Mouse (Mus musculus): ENCODE results near the gene Amacr. TPM values are rescaled to one million over a fixed set of nuclear protein-coding genes. Genes with fewer than 3 reads are reported as not detected.
"Not testable (repeated sequence)": the region's sequence is repeated elsewhere in the genome, so short reads cannot be mapped to it uniquely, and the experiment has no call there.

The Amacr gene
- polyA plus RNA-seq, 1 experiment: 5.3 TPM

- Histone ChIP-seq H3K4me1 (ENCODE audit: control insufficient read depth, insufficient read depth, insufficient read length, low read length) (peaks cover 2% of the 10 kb centered on the region; the same call in 1 of the 2 replicates), H3K27ac (ENCODE audit: insufficient read depth, low read depth, low read length) (no peak overlapping the region), H3K36me3 (ENCODE audit: control insufficient read depth, insufficient read depth, low read length) (no peaks in the 10 kb centered on the region), H3K4me3 (ENCODE audit: low read depth, low read length) (no peak overlapping the region), H3K27me3 (ENCODE audit: control insufficient read depth, insufficient read depth, low read length) (no peaks in the 10 kb centered on the region)
- TF ChIP-seq POLR2A (IDR thresholded peaks at IDR 0.05; ENCODE audit: low read depth, low read length): no peak
- no peak for TF ChIP-seq CTCF (IDR thresholded peaks at IDR 0.05; ENCODE audit: extremely low read depth, insufficient read length, insufficient replicate concordance, low read depth, low read length)
- 83% methylated on average over 2 of the region's 2 CpGs for WGBS
Measured at GRCm38 (mm10) chr15:10962601-10963000, 19.0 kb upstream of the Amacr start.

- Histone ChIP-seq H3K4me3 (ENCODE audit: low read depth, low read length) (no peak overlapping the region), H3K4me1 (ENCODE audit: control insufficient read depth, insufficient read depth, insufficient read length, low read length) (peaks cover 2% of the 10 kb centered on the region; the same call in 1 of the 2 replicates)
- 58% methylated on average over 3 of the region's 3 CpGs for WGBS
Measured at GRCm38 (mm10) chr15:10969439-10969838, 12.1 kb upstream of the Amacr start.

GRCm38 (mm10) chr15:10970777-10971176, 10.8 kb upstream of the Amacr start:
- H3K36me3 ChIP-seq (ENCODE audit: control insufficient read depth, insufficient read depth, low read length): no peaks in the 10 kb centered on the region
- no peaks in the 10 kb centered on the region for H3K27me3 ChIP-seq (ENCODE audit: control insufficient read depth, insufficient read depth, low read length)
- peaks cover 2% of the 10 kb centered on the region; the same call in 1 of the 2 replicates for H3K4me1 ChIP-seq (ENCODE audit: control insufficient read depth, insufficient read depth, insufficient read length, low read length)
- no peak overlapping the region for H3K4me3 ChIP-seq (ENCODE audit: low read depth, low read length)
- no peak for TF ChIP-seq CTCF (IDR thresholded peaks at IDR 0.05; ENCODE audit: extremely low read depth, insufficient read length, insufficient replicate concordance, low read depth, low read length)
- TF ChIP-seq POLR2A (IDR thresholded peaks at IDR 0.05; ENCODE audit: low read depth, low read length): no peak
- WGBS: 70% methylated on average over 5 of the region's 5 CpGs
- no peak overlapping the region for H3K27ac ChIP-seq (ENCODE audit: insufficient read depth, low read depth, low read length)

More at GRCm38 (mm10) chr15:10969439-10969838, 12.1 kb upstream of the Amacr start:
- TF ChIP-seq CTCF (IDR thresholded peaks at IDR 0.05; ENCODE audit: extremely low read depth, insufficient read length, insufficient replicate concordance, low read depth, low read length): no peak
- TF ChIP-seq POLR2A (IDR thresholded peaks at IDR 0.05; ENCODE audit: low read depth, low read length): no peak
- no peaks in the 10 kb centered on the region for H3K36me3 ChIP-seq (ENCODE audit: control insufficient read depth, insufficient read depth, low read length)
- H3K27ac ChIP-seq (ENCODE audit: insufficient read depth, low read depth, low read length): no peak overlapping the region
- no peaks in the 10 kb centered on the region for H3K27me3 ChIP-seq (ENCODE audit: control insufficient read depth, insufficient read depth, low read length)

- H3K27me3 ChIP-seq (ENCODE audit: control insufficient read depth, insufficient read depth, low read length): no peaks in the 10 kb centered on the region
- H3K36me3 ChIP-seq (ENCODE audit: control insufficient read depth, insufficient read depth, low read length): no peaks in the 10 kb centered on the region
- TF ChIP-seq CTCF (IDR thresholded peaks at IDR 0.05; ENCODE audit: extremely low read depth, insufficient read length, insufficient replicate concordance, low read depth, low read length) (no peak), POLR2A (IDR thresholded peaks at IDR 0.05; ENCODE audit: low read depth, low read length) (no peak)
Measured at GRCm38 (mm10) chr15:10977151-10977550, 4.4 kb upstream of the Amacr start.

GRCm38 (mm10) chr15:10980712-10981111, 844 bp upstream of the Amacr start:
- Histone ChIP-seq H3K36me3 (ENCODE audit: control insufficient read depth, insufficient read depth, low read length) (peaks cover 4% of the 10 kb centered on the region), H3K27me3 (ENCODE audit: control insufficient read depth, insufficient read depth, low read length) (no peaks in the 10 kb centered on the region), H3K4me3 (ENCODE audit: low read depth, low read length) (no peak overlapping the region), H3K27ac (ENCODE audit: insufficient read depth, low read depth, low read length) (no peak overlapping the region), H3K4me1 (ENCODE audit: control insufficient read depth, insufficient read depth, insufficient read length, low read length) (peaks cover 4% of the 10 kb centered on the region)
- no peak for TF ChIP-seq CTCF (IDR thresholded peaks at IDR 0.05; ENCODE audit: extremely low read depth, insufficient read length, insufficient replicate concordance, low read depth, low read length)
- TF ChIP-seq POLR2A (IDR thresholded peaks at IDR 0.05; ENCODE audit: low read depth, low read length): no peak
- WGBS: 56% methylated on average over 2 of the region's 2 CpGs

More at GRCm38 (mm10) chr15:10977151-10977550, 4.4 kb upstream of the Amacr start:
- H3K4me3 ChIP-seq (ENCODE audit: low read depth, low read length): no peak overlapping the region
- H3K4me1 ChIP-seq (ENCODE audit: control insufficient read depth, insufficient read depth, insufficient read length, low read length): 0 out of 2 replicates have a peak, but pooled peaks cover 2% of the 10 kb centered on the region
- H3K27ac ChIP-seq (ENCODE audit: insufficient read depth, low read depth, low read length): no peak overlapping the region

- Histone ChIP-seq H3K27ac (ENCODE audit: insufficient read depth, low read depth, low read length) (peak overlapping the region; percentile 96), H3K36me3 (ENCODE audit: control insufficient read depth, insufficient read depth, low read length) (peaks cover 7% of the 10 kb centered on the region), H3K27me3 (ENCODE audit: control insufficient read depth, insufficient read depth, low read length) (no peaks in the 10 kb centered on the region), H3K4me1 (ENCODE audit: control insufficient read depth, insufficient read depth, insufficient read length, low read length) (peaks cover 9% of the 10 kb centered on the region), H3K4me3 (ENCODE audit: low read depth, low read length) (peak overlapping the region; percentile 96)
- TF ChIP-seq CTCF (IDR thresholded peaks at IDR 0.05; ENCODE audit: extremely low read depth, insufficient read length, insufficient replicate concordance, low read depth, low read length) (no peak), POLR2A (IDR thresholded peaks at IDR 0.05; ENCODE audit: low read depth, low read length) (no peak)
- under 1% methylated on average over 6 of the region's 6 CpGs for WGBS
Measured at GRCm38 (mm10) chr15:10982064-10982435, 494 bp downstream of the Amacr start.

- H3K27ac ChIP-seq (ENCODE audit: insufficient read depth, low read depth, low read length): peak overlapping the region; percentile 78
- H3K4me3 ChIP-seq (ENCODE audit: low read depth, low read length): no peak overlapping the region
- H3K27me3 ChIP-seq (ENCODE audit: control insufficient read depth, insufficient read depth, low read length): no peaks in the 10 kb centered on the region
- H3K36me3 ChIP-seq (ENCODE audit: control insufficient read depth, insufficient read depth, low read length): peaks cover 15% of the 10 kb centered on the region
- no peak for TF ChIP-seq CTCF (IDR thresholded peaks at IDR 0.05; ENCODE audit: extremely low read depth, insufficient read length, insufficient replicate concordance, low read depth, low read length)
- H3K4me1 ChIP-seq (ENCODE audit: control insufficient read depth, insufficient read depth, insufficient read length, low read length): peaks cover 8% of the 10 kb centered on the region
- WGBS: 37% methylated on average over 6 of the region's 6 CpGs
Measured at GRCm38 (mm10) chr15:10985756-10986155, 4.2 kb downstream of the Amacr start.

- Histone ChIP-seq H3K36me3 (ENCODE audit: control insufficient read depth, insufficient read depth, low read length) (peaks cover 15% of the 10 kb centered on the region), H3K27ac (ENCODE audit: insufficient read depth, low read depth, low read length) (peak overlapping the region; percentile 78; the same call in 1 of the 2 replicates)
- not testable (repeated sequence) for H3K27me3 ChIP-seq (ENCODE audit: control insufficient read depth, insufficient read depth, low read length); H3K4me3 ChIP-seq (ENCODE audit: low read depth, low read length); H3K4me1 ChIP-seq (ENCODE audit: control insufficient read depth, insufficient read depth, insufficient read length, low read length)
- 67% methylated on average over 2 of the region's 2 CpGs for WGBS
Measured at GRCm38 (mm10) chr15:10986477-10986876, 4.9 kb downstream of the Amacr start.
